Mouse (Mus musculus): ENCODE data around the gene Abi3. TPM values are rescaled to one million over a fixed set of nuclear protein-coding genes. Genes with fewer than 3 reads are reported as not detected.
A peak's percentile ranks its signal among the peaks of the same experiment; 100 is the strongest.
"Not testable (repeated sequence)": the region's sequence is repeated elsewhere in the genome, so short reads cannot be mapped to it uniquely, and the experiment has no call there.

Abi3 gene
- polyA plus RNA-seq (2015; fragmentation: Nextera tagmentation; extraction: Ambion mirVana): 181 and 185 TPM in 2 replicates

- peak; percentile 90 for DNase-seq (ENCODE audit: low spot score)
Measured at GRCm38 (mm10) chr11:95842074-95842681, at the start of gene Abi3. TSS of gene Abi3 (minus strand) at chr11:95842476.

GRCm38 (mm10) chr11:95890462-95891051, 48.3 kb upstream of the Abi3 start:
- no peak for DNase-seq (ENCODE audit: low spot score)

GRCm38 (mm10) chr11:95879861-95880260, 37.6 kb upstream of the Abi3 start:
- DNase-seq (ENCODE audit: low spot score): not testable (repeated sequence)

GRCm38 (mm10) chr11:95876296-95876695, 34.0 kb upstream of the Abi3 start:
- peak; percentile 69 for DNase-seq (ENCODE audit: low spot score)

- DNase-seq (ENCODE audit: low spot score): peak; percentile 40
Measured at GRCm38 (mm10) chr11:95875804-95876203, 33.5 kb upstream of the Abi3 start.

- no peak for DNase-seq (ENCODE audit: low spot score)
Measured at GRCm38 (mm10) chr11:95869918-95870470, 27.7 kb upstream of the Abi3 start.

- DNase-seq (ENCODE audit: low spot score): no peak
Measured at GRCm38 (mm10) chr11:95869442-95869841, 27.2 kb upstream of the Abi3 start.

- no peak for DNase-seq (ENCODE audit: low spot score)
Measured at GRCm38 (mm10) chr11:95861397-95861796, 19.1 kb upstream of the Abi3 start.

GRCm38 (mm10) chr11:95860071-95860490, 17.8 kb upstream of the Abi3 start:
- DNase-seq (ENCODE audit: low spot score): no peak

GRCm38 (mm10) chr11:95859468-95859855, 17.2 kb upstream of the Abi3 start:
- peak; percentile 76 for DNase-seq (ENCODE audit: low spot score)

- DNase-seq (ENCODE audit: low spot score): peak; percentile 99
Measured at GRCm38 (mm10) chr11:95858528-95859467, 16.5 kb upstream of the Abi3 start.

GRCm38 (mm10) chr11:95857716-95858527, 15.6 kb upstream of the Abi3 start:
- no peak for DNase-seq (ENCODE audit: low spot score)

GRCm38 (mm10) chr11:95857306-95857705, 15.0 kb upstream of the Abi3 start:
- DNase-seq (ENCODE audit: low spot score): no peak

GRCm38 (mm10) chr11:95853684-95854083, 11.4 kb upstream of the Abi3 start:
- DNase-seq (ENCODE audit: low spot score): peak; percentile 64

GRCm38 (mm10) chr11:95850898-95851297, 8.6 kb upstream of the Abi3 start:
- DNase-seq (ENCODE audit: low spot score): no peak

- DNase-seq (ENCODE audit: low spot score): no peak
Measured at GRCm38 (mm10) chr11:95844935-95845334, 2.7 kb upstream of the Abi3 start.

- DNase-seq (ENCODE audit: low spot score): no peak
Measured at GRCm38 (mm10) chr11:95843421-95843950, 1.2 kb upstream of the Abi3 start.

- no peak for DNase-seq (ENCODE audit: low spot score)
Measured at GRCm38 (mm10) chr11:95842953-95843352, 677 bp upstream of the Abi3 start.

- DNase-seq (ENCODE audit: low spot score): no peak
Measured at GRCm38 (mm10) chr11:95841498-95841830, 812 bp downstream of the Abi3 start.

- no peak for DNase-seq (ENCODE audit: low spot score)
Measured at GRCm38 (mm10) chr11:95840694-95841497, 1.4 kb downstream of the Abi3 start.

Measured in thymus, postnatal 0 days (tissue).